Mouse (Mus musculus) testis, adult 2 months (tissue): ENCODE measurements around the gene Rpusd3. TPM values are rescaled to one million over a fixed set of nuclear protein-coding genes. Genes with fewer than 3 reads are reported as not detected.

Source experiments
- H3K27ac ChIP-seq: fragments of 200-500 bp; 2 replicates; pipeline ENCODE4 v1.5.1; 2012; ENCODE audit warnings: low read depth, low read length; ENCODE audit not compliant: control insufficient read depth, insufficient read depth
- H3K27me3 ChIP-seq: fragments of 200-500 bp; 2 replicates; pipeline ENCODE4 v1.6.1; 2012; ENCODE audit warnings: mild to moderate bottlenecking, low read length, moderate library complexity; ENCODE audit not compliant: control insufficient read depth, insufficient read depth
- H3K36me3 ChIP-seq: fragments of 200-500 bp; 2 replicates; pipeline ENCODE4 v1.6.1; 2012; ENCODE audit warnings: mild to moderate bottlenecking, low read length; ENCODE audit not compliant: control insufficient read depth, insufficient read depth
- H3K4me1 ChIP-seq: fragments of 200-500 bp; 2 replicates; pipeline ENCODE4 v1.6.1; 2012; ENCODE audit warnings: low read length; ENCODE audit not compliant: control insufficient read depth, insufficient read depth
- H3K4me3 ChIP-seq: fragments of 200-500 bp; 2 replicates; pipeline ENCODE4 v1.5.1; 2012; ENCODE audit warnings: low read depth, mild to moderate bottlenecking, low read length, moderate library complexity, mixed read lengths; ENCODE audit not compliant: control insufficient read depth
- CTCF ChIP-seq: fragments of 200-500 bp; IDR thresholded peaks from 2 replicates; pipeline ENCODE4 v1.5.1; 2012; ENCODE audit warnings: low read depth, mild to moderate bottlenecking, inconsistent platforms, low read length, moderate library complexity; ENCODE audit not compliant: control insufficient read depth, insufficient read depth, insufficient replicate concordance
- POLR2A ChIP-seq: fragments of 200-500 bp; IDR thresholded peaks from 2 replicates; pipeline ENCODE4 v1.6.1; 2012; ENCODE audit warnings: low read depth, mild to moderate bottlenecking, inconsistent platforms, low read length, moderate library complexity; ENCODE audit not compliant: control insufficient read depth
- polyA plus RNA-seq: library from polyadenylated mRNA; depleted of rRNA; stranded (reverse); fragments of >200 nt; gene quantifications from 2 replicates; pipeline ENCODE4 v1.2.3, GENCODE M21; 2012

The Rpusd3 gene
- polyA plus RNA-seq, 1 experiment = 28.3 TPM

DNA sequence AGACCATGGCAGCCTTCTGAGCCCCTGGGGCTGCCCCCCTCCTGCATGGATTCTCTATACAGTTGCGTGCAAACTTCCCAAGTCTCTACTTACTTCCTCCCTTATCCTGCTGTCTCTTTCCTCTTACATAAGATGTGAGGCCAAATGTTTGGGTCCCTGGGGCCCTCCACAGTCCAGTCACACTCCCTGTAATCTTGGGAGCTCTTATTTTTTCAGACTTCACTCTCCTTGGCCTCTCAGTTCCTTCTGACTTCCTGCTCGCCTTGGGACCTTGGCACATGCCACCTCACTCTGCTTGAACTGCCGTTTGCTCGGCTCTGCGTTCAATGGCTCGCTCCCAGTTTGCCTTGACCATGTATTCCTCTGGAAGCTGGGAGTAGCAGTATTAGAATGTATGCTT, 25.2 kb downstream of the Rpusd3 start:
- H3K27me3 ChIP-seq = no peaks in the 10 kb centered on the region
- H3K4me3 ChIP-seq = peak overlapping the region; percentile 89
- no peak for TF ChIP-seq CTCF
- H3K27ac ChIP-seq = no peak overlapping the region
- peaks cover 9% of the 10 kb centered on the region for H3K4me1 ChIP-seq
- H3K36me3 ChIP-seq = no peaks in the 10 kb centered on the region; the same call in 1 of the 2 replicates

DNA sequence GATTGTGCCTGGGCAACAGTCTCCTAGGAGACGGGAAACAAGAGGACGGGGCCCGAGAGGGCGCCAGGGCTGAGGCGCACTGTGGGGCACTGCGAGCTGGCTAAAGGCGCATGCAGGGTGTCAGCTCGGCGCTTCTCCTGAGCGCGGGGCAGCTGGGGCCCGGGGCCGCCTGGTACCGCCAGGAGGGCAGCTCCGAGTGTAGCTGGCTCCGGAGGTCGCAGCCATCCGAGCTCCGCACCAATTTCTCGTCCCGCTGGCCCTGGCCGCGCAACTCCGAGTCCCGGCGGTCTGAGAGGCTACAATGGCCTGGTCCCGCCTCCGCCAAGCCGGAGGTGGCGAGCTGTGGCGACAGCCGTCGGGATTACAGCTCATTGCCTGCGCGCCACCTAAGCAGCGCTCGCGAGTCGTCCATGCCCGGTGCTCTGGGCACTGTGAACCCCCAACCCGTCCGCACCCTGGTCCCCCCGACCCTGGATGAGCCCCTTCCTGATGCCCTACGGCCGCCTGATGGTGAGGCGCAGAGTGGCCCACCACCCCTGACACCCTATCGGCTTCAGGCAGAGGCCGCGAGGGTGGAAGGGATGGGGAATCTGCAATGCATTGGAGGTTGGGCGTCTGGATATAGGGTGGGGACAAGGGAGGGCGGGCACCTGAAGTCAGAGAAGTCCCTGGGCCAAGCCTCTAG, 26.6 kb downstream of the Rpusd3 start:
- TF ChIP-seq CTCF (no peak), POLR2A (peak; percentile 75; the same call in 1 of the 2 replicates)
- peak overlapping the region; percentile 89 for H3K4me3 ChIP-seq
- H3K27ac ChIP-seq = peak overlapping the region; percentile 58
- peaks cover under 1% of the 10 kb centered on the region for H3K36me3 ChIP-seq
- H3K27me3 ChIP-seq = no peaks in the 10 kb centered on the region
- peaks cover 9% of the 10 kb centered on the region for H3K4me1 ChIP-seq

GRCm38 (mm10) chr6:113392015-113392386, 27.1 kb downstream of the Rpusd3 start:
- Histone ChIP-seq H3K4me1 (peaks cover 9% of the 10 kb centered on the region), H3K4me3 (peak overlapping the region; percentile 89), H3K27ac (no peak overlapping the region), H3K27me3 (no peaks in the 10 kb centered on the region), H3K36me3 (peaks cover 2% of the 10 kb centered on the region)
- no peak for TF ChIP-seq CTCF
- TF ChIP-seq POLR2A = no peak

DNA sequence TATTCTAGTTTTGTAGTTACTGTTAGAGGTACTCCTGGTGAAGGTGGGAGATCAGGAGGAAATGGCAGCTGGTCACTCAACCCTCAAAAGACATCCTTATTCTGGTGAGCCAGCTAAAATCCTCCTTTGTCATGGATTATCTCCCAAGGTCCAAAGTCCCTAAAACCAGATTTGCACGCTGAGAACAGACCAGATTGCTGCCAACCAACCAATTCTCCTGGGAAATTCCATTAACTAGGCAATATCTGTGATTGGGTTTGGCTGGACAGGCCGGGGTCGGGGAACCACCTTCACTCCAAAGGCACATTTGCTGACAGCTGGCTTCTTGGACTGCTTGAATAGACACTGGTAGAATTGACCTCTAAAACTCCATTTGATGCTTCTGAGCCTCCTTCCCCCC, 28.4 kb downstream of the Rpusd3 start:
- Histone ChIP-seq H3K27me3 (no peaks in the 10 kb centered on the region), H3K27ac (no peak overlapping the region), H3K36me3 (peaks cover 2% of the 10 kb centered on the region), H3K4me1 (peaks cover 9% of the 10 kb centered on the region), H3K4me3 (peak overlapping the region; percentile 89)
- TF ChIP-seq CTCF = no peak
- TF ChIP-seq POLR2A = no peak

DNA sequence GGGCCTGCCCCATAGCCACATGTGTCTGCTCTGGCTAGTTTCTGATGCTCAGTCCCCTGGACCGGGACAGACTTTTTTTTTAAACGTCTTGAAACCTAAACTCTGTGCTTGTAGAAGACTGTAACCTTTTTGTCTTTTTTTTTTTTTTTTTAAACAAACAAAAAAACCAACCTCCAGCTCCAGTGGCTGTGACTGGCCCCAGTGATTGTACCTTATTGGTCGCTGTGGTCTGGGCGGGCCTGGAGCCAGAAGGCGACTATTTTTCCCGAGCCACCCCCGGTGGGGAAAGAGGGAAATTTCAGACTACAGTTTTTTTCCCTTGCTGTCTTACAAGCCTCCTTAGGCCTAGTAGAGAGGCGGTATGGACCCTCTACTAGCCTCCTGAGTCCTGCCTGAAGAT, 30.2 kb downstream of the Rpusd3 start, which contains the start of gene Ttll3:
Gene Ttll3 (plus strand): TSS at position 301 of the 400 bp plus-strand sequence.
- no peak within 1 kb of the TSS for H3K27ac ChIP-seq
- TF ChIP-seq POLR2A = no peak
- peak within 1 kb of the TSS; percentile 18 for H3K4me3 ChIP-seq
- peaks cover 9% of the 10 kb centered on the region for H3K4me1 ChIP-seq
- H3K27me3 ChIP-seq = no peaks in the 10 kb centered on the region
- peaks cover 2% of the 10 kb centered on the region for H3K36me3 ChIP-seq

DNA sequence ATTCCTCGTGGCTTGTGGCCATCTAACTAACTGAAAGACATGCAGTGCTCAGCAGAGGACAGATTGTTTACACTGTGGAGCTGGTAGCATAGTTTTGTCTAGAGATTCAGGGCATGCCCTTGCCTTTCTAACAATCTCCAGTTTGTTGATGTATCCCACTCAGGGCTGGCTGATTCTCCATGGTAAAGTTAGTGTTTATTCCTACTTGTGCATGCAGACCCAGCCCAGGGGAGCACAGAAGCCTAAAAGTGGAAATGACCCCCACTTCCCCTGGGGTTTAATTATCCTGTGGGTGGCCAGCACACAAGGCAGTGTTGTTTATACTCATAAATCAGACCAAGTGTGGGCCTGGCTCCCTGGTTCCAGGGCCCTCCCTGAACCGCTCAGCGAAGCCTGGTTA, 33.1 kb downstream of the Rpusd3 start:
- H3K4me1 ChIP-seq = no peaks in the 10 kb centered on the region
- no peak overlapping the region for H3K4me3 ChIP-seq
- H3K36me3 ChIP-seq = peaks cover 4% of the 10 kb centered on the region
- TF ChIP-seq POLR2A = no peak
- no peak for TF ChIP-seq CTCF
- no peak overlapping the region for H3K27ac ChIP-seq
- H3K27me3 ChIP-seq = no peaks in the 10 kb centered on the region

DNA sequence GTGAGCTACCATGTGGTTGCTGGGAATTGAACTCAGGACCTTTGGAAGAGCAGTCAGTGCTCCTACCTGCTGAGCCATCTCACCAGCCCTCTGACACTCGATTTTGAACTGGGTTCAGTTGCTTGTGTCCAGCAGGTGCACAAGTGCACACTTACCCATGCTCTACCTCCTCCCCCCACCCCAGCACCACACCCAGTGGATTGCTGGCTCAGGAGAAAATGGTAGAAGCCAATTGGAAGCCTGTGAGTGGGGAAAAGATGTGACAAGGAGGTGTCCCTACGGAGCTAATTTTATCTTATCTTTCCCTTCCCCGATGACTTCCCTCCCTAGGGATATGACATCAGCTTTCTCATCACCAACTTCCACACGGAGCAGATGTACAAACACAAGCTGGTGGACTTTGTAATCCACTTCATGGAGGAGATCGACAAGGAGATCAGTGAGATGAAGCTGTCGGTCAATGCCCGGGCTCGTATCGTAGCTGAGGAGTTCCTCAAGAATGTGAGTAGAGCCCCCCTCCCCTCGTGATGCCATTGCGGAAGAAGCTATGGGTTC, 33.9 kb downstream of the Rpusd3 start:
- Histone ChIP-seq H3K4me3 (no peak overlapping the region), H3K27ac (no peak overlapping the region), H3K27me3 (no peaks in the 10 kb centered on the region), H3K4me1 (no peaks in the 10 kb centered on the region), H3K36me3 (peaks cover 4% of the 10 kb centered on the region)
- TF ChIP-seq POLR2A = no peak
- TF ChIP-seq CTCF = no peak

DNA sequence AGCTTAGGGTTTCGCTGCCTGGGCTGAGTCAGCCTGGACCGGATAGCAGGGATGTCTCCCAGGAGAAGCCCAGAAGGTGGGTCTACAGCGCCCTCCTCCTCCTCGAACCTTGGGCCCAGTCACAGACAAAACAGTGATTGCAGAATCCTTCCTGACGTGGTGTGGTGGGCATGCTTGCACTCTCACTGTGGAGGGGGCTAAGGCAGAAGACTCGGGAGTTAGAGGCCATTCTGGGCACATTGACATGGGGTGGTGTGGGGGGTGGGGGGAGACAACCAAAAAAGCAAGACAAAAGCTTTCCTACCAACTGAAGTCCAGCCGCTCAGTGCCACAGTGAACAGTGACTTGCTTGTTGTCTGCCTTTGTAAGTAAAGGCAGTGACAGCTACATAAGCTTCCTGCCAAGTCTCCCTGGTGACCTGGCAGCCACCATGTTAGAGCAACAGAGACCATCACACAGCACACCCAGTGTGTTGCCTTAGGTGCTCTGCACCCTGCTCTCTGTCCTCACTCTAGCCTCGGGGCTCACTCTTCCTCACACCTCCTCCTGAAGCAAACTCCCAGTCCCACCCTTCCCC, 34.7 kb downstream of the Rpusd3 start:
- Histone ChIP-seq H3K27me3 (no peaks in the 10 kb centered on the region), H3K4me1 (no peaks in the 10 kb centered on the region), H3K4me3 (no peak overlapping the region), H3K36me3 (peaks cover 4% of the 10 kb centered on the region), H3K27ac (no peak overlapping the region)
- TF ChIP-seq CTCF = no peak
- TF ChIP-seq POLR2A = no peak
